Mouse (Mus musculus) urinary bladder, postnatal 14 days (tissue): ENCODE measurements at regions not wholly inside any gene's neighbourhood (a gene's known extent, or its start where the extent isn't known, plus 50 kb on each side); places are given as distances from the start of the nearest gene placed in this dataset.

Experiments used
- DNase-seq: peaks from one replicate; pipeline ENCODE4 v3.0.0; 2021; ENCODE audit warnings: low spot score

GRCm38 (mm10) chr11:7944373-7944772 lies 720.0 kb downstream of the Tns3 start:
- no peak for DNase-seq

GRCm38 (mm10) chr11:7933611-7934010 lies 719.9 kb upstream of the Igfbp3 start:
- DNase-seq = no peak

GRCm38 (mm10) chr11:7932638-7933037 lies 718.9 kb upstream of the Igfbp3 start:
- no peak for DNase-seq

- DNase-seq = no peak
Measured at GRCm38 (mm10) chr11:7931064-7931797, 717.5 kb upstream of the Igfbp3 start.

- no peak for DNase-seq
Measured at GRCm38 (mm10) chr11:7927676-7928075, 714.0 kb upstream of the Igfbp3 start.

- no peak for DNase-seq
Measured at GRCm38 (mm10) chr11:7912036-7912435, 698.3 kb upstream of the Igfbp3 start.

- DNase-seq = no peak
Measured at GRCm38 (mm10) chr11:7900266-7900665, 686.5 kb upstream of the Igfbp3 start.

- peak; percentile 10 for DNase-seq
Measured at GRCm38 (mm10) chr11:7898204-7898603, 684.5 kb upstream of the Igfbp3 start.

GRCm38 (mm10) chr11:7880506-7880905 lies 666.8 kb upstream of the Igfbp3 start:
- DNase-seq = no peak

GRCm38 (mm10) chr11:7864116-7864515 lies 650.4 kb upstream of the Igfbp3 start:
- DNase-seq = no peak

- DNase-seq = no peak
Measured at GRCm38 (mm10) chr11:7863711-7864110, 650.0 kb upstream of the Igfbp3 start.

- DNase-seq = peak; percentile 13
Measured at GRCm38 (mm10) chr11:7862547-7862946, 648.8 kb upstream of the Igfbp3 start.

GRCm38 (mm10) chr11:7852612-7853011 lies 638.9 kb upstream of the Igfbp3 start:
- DNase-seq = no peak

- no peak for DNase-seq
Measured at GRCm38 (mm10) chr11:7838311-7839237, 624.9 kb upstream of the Igfbp3 start.

- DNase-seq = no peak
Measured at GRCm38 (mm10) chr11:7837486-7837885, 623.8 kb upstream of the Igfbp3 start.

- DNase-seq = no peak
Measured at GRCm38 (mm10) chr11:7834151-7834550, 620.4 kb upstream of the Igfbp3 start.

- no peak for DNase-seq
Measured at GRCm38 (mm10) chr11:7832376-7832775, 618.7 kb upstream of the Igfbp3 start.

- DNase-seq = no peak
Measured at GRCm38 (mm10) chr11:7829770-7830169, 616.0 kb upstream of the Igfbp3 start.

GRCm38 (mm10) chr11:7828001-7828400 lies 614.3 kb upstream of the Igfbp3 start:
- no peak for DNase-seq

GRCm38 (mm10) chr11:7827402-7827801 lies 613.7 kb upstream of the Igfbp3 start:
- DNase-seq = no peak

GRCm38 (mm10) chr11:7815750-7816149 lies 602.0 kb upstream of the Igfbp3 start:
- DNase-seq = no peak

GRCm38 (mm10) chr11:7814556-7814955 lies 600.8 kb upstream of the Igfbp3 start:
- no peak for DNase-seq

- DNase-seq = no peak
Measured at GRCm38 (mm10) chr11:7812436-7812835, 598.7 kb upstream of the Igfbp3 start.
